Mouse (Mus musculus) fat pad, adult 2 months (tissue): Measurements from ENCODE around the gene Cenpa.

ENCODE experiments used
- DNase-seq: peaks from one replicate; pipeline ENCODE4 v3.0.0-alpha.2; 2011; ENCODE audit warnings: low read depth, low spot score; ENCODE audit errors: extremely low read depth

Gene Cenpa

GRCm38 (mm10) chr5:30643477-30644179, 22.9 kb upstream of the Cenpa start:
- DNase-seq, result no peak

- DNase-seq, result no peak
Measured at GRCm38 (mm10) chr5:30646036-30646435, 20.5 kb upstream of the Cenpa start.

- DNase-seq, result no peak
Measured at GRCm38 (mm10) chr5:30647396-30647795, 19.2 kb upstream of the Cenpa start.

- no peak for DNase-seq
Measured at GRCm38 (mm10) chr5:30647815-30648560, 18.6 kb upstream of the Cenpa start, which contains the start of gene Slc35f6. Slc35f6 (plus strand) TSS chr5:30647933.

- DNase-seq, result no peak
Measured at GRCm38 (mm10) chr5:30649558-30649957, 17.0 kb upstream of the Cenpa start.

GRCm38 (mm10) chr5:30650756-30651155, 15.8 kb upstream of the Cenpa start:
- DNase-seq, result no peak

- no peak for DNase-seq
Measured at GRCm38 (mm10) chr5:30651554-30651953, 15.0 kb upstream of the Cenpa start.

GRCm38 (mm10) chr5:30653246-30653645, 13.3 kb upstream of the Cenpa start:
- DNase-seq, result peak; percentile 88

GRCm38 (mm10) chr5:30655042-30655441, 11.5 kb upstream of the Cenpa start:
- no peak for DNase-seq

- DNase-seq, result no peak
Measured at GRCm38 (mm10) chr5:30655526-30656195, 10.9 kb upstream of the Cenpa start.

GRCm38 (mm10) chr5:30659042-30659441, 7.5 kb upstream of the Cenpa start:
- DNase-seq, result no peak

- no peak for DNase-seq
Measured at GRCm38 (mm10) chr5:30660278-30660677, 6.3 kb upstream of the Cenpa start.

GRCm38 (mm10) chr5:30660813-30661212, 5.8 kb upstream of the Cenpa start:
- DNase-seq, result no peak

- no peak for DNase-seq
Measured at GRCm38 (mm10) chr5:30665360-30665759, 1.2 kb upstream of the Cenpa start.

- no peak for DNase-seq
Measured at GRCm38 (mm10) chr5:30665968-30666367, 609 bp upstream of the Cenpa start.

- DNase-seq, result no peak
Measured at GRCm38 (mm10) chr5:30667215-30667614, 638 bp downstream of the Cenpa start.

- DNase-seq, result no peak
Measured at GRCm38 (mm10) chr5:30667686-30668085, 1.1 kb downstream of the Cenpa start.

- no peak for DNase-seq
Measured at GRCm38 (mm10) chr5:30668637-30669495, 2.3 kb downstream of the Cenpa start.

GRCm38 (mm10) chr5:30669496-30669830, 2.9 kb downstream of the Cenpa start:
- no peak for DNase-seq

- no peak for DNase-seq
Measured at GRCm38 (mm10) chr5:30670091-30670490, 3.5 kb downstream of the Cenpa start.

- no peak for DNase-seq
Measured at GRCm38 (mm10) chr5:30674001-30674400, 7.4 kb downstream of the Cenpa start.
